Mouse (Mus musculus) megakaryocyte, adult 5-6 weeks (primary cell): ENCODE results near the gene Cdk8. TPM values are rescaled to one million over a fixed set of nuclear protein-coding genes. Genes with fewer than 3 reads are reported as not detected.

Source experiments
- ATAC-seq: 2 replicates; pipeline ENCODE4 v1.8.0; 2016; ENCODE audit warnings: mild to moderate bottlenecking, inconsistent platforms; ENCODE audit not compliant: poor library complexity, severe bottlenecking
- total RNA-seq, 2 experiments: library from RNA; stranded (forward) in 1 of 2; stranded (reverse) in 1 of 2; fragments of 153-499, 151-499 nt in 1 of 2; fragments of 221-1000, 200-1000 nt in 1 of 2; gene quantifications; 2 replicates each; pipeline versions ENCODE4 v1.2.3 to v1.2.4; 2015 to 2017

Cdk8 gene
- total RNA-seq, 2 experiments from 2014 or later: 24.0 to 31.1 TPM

DNA sequence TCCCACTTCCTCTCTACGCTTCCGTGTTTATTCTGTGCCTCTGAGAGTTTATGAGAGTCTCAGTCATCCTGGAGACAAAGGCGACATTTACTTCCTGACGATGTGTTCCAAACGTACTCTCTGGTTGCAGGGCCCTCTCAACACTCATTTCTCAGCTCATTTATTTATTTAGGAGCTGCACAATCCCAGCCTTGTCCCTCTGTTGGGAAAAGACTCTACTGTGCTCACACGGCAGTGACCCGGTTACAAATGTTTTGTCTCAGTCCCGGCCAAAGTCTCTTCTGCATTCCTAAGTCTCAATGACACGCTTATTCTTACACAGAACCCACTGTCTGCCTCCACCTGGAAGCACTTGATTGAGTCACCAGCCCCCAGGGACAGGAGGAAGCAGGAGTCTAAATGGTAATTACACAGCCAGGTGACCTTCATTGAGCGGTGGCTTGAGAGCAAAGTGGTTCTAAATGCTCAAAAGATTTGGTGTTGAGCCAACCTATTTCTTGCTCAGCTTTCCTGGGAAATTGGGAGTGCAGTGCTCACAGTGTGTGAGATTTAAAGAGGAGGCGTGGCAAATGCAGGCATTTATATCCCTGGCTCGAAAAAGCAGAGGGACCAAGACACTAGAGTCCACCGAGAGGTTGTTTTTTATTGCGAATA is 84.4 kb downstream of the Cdk8 start:
- no peak for ATAC-seq

- 0 out of 2 replicates have a peak, but pooled peaks have one; percentile 21 for ATAC-seq
These were observed 85.3 kb downstream of the Cdk8 start for GRCm38 (mm10) chr5:146316316-146316715.

GRCm38 (mm10) chr5:146318051-146318450 is 87.0 kb downstream of the Cdk8 start:
- ATAC-seq: no peak

- no peak for ATAC-seq
These were observed 87.4 kb downstream of the Cdk8 start for GRCm38 (mm10) chr5:146318461-146318860.

GRCm38 (mm10) chr5:146328941-146329340 is 97.9 kb downstream of the Cdk8 start:
- no peak for ATAC-seq

DNA sequence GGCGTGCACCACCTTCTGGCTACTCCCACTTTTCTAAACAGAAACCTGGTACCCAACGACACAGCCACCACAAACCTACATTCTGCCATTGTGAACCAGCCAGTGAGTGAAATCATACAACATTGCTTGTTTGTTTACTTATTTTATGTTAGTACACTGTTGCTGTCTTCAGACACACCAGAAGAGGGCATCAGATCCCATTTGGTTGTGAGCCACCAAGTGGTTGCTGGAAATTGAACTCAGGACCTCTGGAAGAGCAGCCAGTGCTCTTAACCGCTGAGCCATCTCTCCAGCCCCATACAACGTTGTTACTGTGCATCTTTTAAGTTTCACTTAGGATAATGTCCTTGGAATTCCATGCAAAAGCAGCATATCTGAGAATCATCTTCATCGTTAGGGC is 98.5 kb downstream of the Cdk8 start:
- no peak for ATAC-seq

DNA sequence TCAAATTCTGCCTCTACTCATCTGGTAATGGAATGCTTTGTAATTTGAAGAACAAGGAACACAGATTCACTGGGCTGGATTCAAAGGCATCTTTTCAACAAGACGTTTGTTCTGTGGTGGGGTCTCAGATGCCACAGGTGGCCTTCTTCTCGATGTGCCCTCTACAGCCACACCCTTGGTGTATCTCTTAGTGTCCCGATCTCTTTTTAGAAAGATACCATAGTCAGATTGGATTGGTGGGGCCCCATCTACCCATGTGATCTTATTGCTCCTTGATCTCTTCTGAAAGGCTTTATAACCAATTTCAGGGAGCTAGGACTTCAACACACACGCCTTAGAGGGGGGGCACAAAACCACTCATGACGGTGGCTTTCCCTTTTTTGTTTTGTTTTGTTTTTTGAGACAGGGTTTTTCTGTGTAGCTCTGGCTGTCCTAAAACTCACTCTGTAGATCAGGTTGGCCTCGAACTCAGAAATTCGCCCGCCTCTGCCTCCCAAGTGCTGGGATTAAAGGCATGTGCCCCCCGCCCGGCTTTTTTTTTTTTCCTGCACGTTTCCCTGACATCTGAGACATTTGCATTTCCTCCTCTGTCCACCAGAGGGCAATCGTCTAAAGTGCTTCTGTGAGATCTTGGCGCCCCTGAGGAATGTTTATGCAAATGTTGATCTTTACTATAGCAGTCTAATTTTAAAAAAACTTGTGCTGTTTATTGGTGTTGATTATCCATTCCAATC is 99.2 kb downstream of the Cdk8 start:
- 0 out of 2 replicates have a peak, but pooled peaks have one; percentile 49 for ATAC-seq

DNA sequence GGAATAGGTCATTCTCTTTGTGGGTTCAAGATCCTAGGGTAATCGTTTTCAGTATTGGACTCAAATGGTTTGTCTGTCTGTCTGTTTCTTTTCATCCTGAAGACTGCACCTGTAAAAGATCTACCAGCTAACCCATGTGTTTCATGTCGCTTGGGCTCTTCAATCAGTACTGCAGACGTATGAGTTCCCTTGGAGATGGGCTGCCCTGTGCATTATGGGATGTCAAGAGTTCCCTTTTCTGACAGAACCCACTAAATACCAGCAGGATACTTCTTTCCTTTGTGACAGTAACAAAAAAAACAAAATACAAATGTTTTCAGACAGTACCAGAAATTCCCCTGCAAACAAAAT is 99.7 kb downstream of the Cdk8 start:
- no peak for ATAC-seq

- ATAC-seq: no peak
These were observed 100.1 kb downstream of the Cdk8 start for GRCm38 (mm10) chr5:146331131-146331530.

- no peak for ATAC-seq
These were observed 101.5 kb downstream of the Cdk8 start for GRCm38 (mm10) chr5:146332541-146332940.

DNA sequence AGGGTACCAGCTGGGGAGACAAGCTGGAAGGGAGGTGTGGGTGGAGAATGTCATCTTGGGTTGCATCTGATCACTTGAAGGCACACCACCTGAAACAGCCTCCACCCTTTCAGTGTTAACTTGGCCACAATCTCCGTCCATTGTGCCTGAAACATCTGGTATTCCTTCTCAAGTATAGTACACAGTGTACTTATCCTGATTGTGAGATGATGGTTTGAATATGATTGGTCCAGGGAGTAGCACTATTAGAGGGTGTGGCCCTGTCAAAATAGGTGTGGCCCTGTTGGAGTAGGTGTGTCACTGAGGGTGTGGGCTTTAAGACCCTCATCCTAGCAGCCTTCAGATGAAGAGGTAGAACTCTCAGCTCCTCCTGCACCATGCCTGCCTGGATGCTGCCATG is 103.4 kb downstream of the Cdk8 start:
- ATAC-seq: no peak

- ATAC-seq: no peak
These were observed 107.0 kb downstream of the Cdk8 start for GRCm38 (mm10) chr5:146338064-146338463.

- ATAC-seq: no peak
These were observed 109.0 kb downstream of the Cdk8 start for GRCm38 (mm10) chr5:146340037-146340436.

DNA sequence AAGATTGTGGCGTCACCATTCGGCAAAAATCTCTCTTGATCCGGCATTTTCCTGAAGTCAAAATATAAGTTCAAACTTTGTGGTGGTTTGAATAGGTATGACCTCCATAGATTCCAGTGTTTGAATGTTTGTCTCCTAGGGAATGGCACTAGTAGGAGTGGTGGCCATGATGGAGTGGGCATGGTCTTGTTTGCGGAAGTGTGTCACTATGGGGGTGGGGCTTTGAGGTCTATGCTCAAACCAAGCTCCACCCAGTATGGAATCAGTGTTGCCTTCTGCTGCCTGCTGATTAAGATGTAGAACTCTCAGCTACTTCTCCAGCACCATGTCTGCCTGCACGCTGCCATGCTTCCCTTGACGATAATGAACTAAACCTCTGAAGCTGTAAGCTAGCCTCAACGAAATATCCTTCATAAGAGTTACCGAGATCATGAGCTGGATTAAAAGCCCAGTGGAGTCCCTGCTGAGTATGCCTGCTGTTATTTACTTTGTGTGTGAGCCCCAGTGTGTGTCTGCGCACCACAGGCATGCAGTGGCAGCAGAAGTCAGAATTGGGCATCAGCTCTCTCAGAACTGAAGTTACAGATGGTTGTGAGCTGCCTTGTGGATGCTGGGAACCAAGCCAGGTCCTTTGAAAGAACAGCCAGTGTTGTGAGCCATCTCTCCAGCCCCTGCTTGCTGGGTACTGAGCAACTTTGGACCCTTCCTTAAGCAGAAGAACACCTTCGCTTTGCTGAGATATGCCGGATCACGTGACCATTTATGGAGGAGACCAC is 114.1 kb downstream of the Cdk8 start:
- ATAC-seq: no peak

DNA sequence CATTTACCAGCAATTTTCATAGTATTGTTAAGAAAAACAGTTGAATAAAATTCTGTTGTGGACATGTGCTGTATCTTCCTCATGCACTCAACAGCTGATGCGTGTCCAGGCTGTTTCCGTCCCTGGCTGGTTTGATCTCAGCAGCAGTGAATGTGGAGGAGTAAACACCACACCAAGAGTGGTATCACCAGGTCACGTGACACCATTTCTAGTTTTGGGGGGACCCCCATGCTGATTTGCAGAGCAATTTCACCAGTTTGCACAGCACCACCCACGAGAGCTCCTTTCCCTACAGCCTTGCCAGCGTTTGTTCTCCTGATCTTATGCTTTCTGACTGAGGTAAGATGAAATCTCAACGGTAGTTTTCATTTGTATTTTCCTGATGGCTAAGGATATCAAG is 116.1 kb downstream of the Cdk8 start:
- no peak for ATAC-seq

DNA sequence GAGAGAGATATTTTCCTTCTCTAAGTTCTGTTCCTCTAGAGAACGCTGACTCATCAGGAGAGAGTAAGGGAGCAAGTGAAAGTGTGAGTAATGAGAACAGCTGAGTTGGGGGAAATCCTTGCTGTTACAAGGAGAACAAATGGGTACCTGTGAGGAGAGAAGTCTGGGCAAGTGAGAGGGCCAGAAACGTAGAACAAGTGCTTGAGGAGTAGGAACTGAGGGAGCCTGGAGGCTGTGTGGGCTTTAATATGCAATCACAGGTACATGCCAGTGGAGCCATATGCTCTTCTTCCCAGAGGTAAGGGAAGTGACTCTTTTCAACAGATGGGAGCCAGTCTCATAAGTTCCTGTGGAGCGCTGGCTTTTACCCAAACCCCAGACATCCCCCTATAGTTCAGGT is 118.2 kb downstream of the Cdk8 start:
- no peak for ATAC-seq

GRCm38 (mm10) chr5:146350784-146351183 is 119.8 kb downstream of the Cdk8 start:
- ATAC-seq: no peak

GRCm38 (mm10) chr5:146352006-146352405 is 121.0 kb downstream of the Cdk8 start:
- no peak for ATAC-seq
